Mouse (Mus musculus) right cerebral cortex, adult 2 months (tissue): ENCODE measurements at regions not wholly inside any gene's neighbourhood (a gene's known extent, or its start where the extent isn't known, plus 50 kb on each side); places are given as distances from the start of the nearest gene placed in this dataset.

Experiments
- DNase-seq, 2 experiments: peaks; one replicate each; pipeline ENCODE4 v3.0.0; 2021 to 2022; ENCODE audit warnings: low spot score in 2 of 2

DNA sequence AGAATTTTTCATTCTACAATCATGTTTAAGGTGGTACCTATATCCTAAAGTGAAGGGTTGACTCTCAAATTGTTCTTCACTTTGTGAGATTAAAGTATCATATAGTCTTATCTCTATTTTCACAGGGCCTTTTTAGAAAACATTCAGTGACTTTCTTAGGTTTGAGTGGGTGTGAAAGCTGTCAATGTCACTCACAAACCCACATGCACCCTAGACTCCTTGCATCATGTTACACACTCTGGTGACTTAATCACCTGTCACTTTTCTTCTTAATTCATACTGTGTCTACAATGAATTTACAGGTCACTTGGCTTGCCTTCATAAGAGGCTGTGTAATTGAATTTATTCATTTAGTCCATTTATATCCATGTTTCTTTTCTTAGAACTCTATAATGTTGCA lies 1026.8 kb upstream of the Alcam start:
- no peak for DNase-seq

- DNase-seq = no peak
These were observed 985.6 kb upstream of the Alcam start for GRCm38 (mm10) chr16:53439511-53439910.

- DNase-seq = no peak
These were observed 964.5 kb upstream of the Alcam start for GRCm38 (mm10) chr16:53418416-53418815.

DNA sequence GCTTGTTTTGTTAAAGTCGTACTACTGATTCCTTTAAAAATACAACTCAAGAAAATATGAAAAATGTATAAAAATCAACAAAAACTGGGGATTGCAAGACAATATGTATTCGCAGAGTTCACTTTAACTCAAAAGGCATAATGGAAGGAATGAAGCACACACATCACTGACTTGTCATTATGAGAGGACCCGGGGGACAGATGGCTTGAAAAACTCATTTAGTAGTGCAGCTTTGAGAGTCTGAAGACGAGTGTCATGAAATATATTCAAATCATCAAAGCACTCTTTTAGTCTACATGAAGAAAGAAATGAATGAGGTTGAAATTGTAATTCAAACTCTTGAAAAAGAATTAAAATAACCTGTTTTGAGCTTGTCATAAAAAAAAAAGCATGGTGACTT lies 931.3 kb upstream of the Alcam start:
- no peak for DNase-seq

DNA sequence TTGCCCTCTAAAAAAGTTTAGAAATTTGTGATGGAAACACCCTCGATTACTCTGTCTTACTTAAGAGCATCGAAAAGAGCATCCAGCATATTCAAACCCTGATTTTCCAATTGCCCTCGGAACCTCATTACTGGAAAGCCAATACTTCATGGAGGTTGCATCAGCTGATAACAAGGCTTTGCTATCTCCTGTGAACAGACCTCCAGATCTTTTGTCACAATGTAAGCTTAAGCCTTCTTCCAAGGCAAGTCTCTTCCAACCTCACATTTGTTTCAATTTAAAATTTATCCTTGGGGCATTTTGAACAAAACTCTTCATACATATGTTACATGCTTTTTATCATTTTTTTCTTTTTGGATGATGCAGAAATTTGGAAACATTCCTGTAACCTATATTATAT lies 888.3 kb upstream of the Alcam start:
- no peak for DNase-seq

GRCm38 (mm10) chr16:53326353-53326752 lies 872.5 kb upstream of the Alcam start:
- no peak for DNase-seq

DNA sequence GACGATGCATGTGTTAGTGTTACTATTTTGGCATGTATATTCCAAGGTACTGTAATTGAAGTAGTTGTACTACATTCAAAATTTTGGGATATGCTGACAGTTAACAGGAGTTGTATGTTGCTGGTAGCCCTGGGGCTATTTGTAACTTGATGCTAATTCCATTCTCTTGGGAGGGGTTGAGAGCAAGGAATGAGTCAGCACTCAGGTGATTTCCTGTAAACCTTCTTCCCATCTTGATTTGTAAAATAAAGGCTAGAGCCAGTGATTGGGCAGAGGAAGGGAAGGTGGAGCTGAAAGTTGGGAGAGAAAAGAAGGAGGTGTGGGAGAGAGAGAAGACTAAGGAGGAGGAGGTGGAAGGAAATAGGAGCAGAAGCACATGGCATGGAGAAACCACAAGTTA lies 838.2 kb upstream of the Alcam start:
- DNase-seq = no peak

DNA sequence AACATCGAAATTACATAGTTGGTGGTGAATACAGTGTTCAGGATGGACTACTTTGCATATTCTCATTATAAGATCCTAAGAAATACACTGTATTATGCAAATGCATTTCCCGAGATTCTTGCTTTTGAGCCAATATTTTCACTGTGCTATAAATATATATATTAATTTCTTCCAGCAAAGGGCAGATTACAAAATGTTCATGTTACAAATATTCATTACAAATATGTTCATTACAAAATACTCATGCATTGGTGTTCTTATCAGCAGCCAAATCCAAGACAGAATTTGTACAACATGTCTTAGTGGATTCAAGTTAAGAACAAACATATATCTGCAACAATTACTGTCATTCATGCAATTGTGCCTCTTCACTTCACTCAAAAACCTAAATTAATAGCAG lies 828.1 kb upstream of the Alcam start:
- DNase-seq = no peak

DNA sequence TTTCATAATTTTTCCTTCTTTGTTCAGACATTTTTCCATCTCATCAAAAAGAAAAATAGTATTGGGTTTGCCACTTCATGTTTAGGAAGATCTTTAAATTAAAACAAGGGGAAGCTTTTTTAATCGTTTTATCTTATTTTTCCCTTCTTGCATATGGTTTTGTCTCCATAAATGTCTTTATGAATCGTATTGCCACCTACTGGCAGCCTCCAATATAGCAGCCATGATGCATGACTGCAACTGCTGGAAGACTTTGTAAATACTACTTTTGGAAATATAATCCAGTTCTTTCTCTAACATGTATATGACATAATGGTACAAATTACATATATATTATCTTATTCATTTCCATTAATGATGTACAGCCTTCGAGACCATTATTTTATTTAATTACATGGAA lies 812.2 kb upstream of the Alcam start:
- peak; percentile 82 to 84 for DNase-seq

- no peak for DNase-seq
These were observed 791.5 kb upstream of the Alcam start for GRCm38 (mm10) chr16:53245365-53245764.

GRCm38 (mm10) chr16:53242126-53242537 lies 788.3 kb upstream of the Alcam start:
- no peak for DNase-seq

GRCm38 (mm10) chr16:53218886-53219285 lies 765.0 kb upstream of the Alcam start:
- DNase-seq = peak; percentile 17 to 47

DNA sequence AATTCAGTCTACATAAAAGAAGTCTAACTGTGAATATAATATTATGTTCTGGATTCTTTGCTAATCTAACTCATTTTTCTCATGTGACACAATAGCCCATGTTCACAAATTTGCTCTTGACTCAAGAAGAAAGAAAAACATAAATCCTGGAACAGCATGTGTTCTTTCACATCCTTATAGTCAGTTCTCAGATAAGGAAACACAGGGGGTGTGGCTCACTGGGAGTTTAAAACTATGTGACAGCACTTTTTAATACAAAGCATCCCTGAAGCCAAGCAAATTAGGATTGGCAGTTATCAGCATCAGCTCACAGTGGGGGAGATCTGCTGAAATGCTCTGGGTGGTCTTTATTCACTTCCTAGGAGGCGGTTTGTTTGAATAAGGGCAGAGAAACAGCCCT lies 747.6 kb upstream of the Alcam start:
- DNase-seq = no peak

- no peak for DNase-seq
These were observed 732.6 kb upstream of the Alcam start for GRCm38 (mm10) chr16:53186444-53186843.

GRCm38 (mm10) chr16:53156352-53156751 lies 702.5 kb upstream of the Alcam start:
- DNase-seq = no peak

DNA sequence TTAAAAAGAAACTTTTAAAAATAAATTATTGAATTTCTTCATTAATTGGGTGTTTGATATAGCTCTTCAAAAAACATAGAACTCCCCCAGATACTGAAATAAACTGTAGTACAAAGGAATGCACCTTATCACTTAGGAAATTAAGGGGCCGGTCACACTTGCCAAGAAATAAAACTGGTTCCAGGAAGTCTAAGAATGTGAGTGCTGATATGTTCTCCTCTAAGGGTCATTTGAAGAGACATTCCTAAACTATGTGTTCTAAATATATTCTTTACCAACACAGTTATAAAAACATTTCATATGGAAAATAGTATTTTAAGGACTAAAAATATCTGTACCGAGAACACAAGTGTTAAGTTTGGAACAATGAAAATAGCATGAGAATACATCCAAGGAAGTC lies 676.8 kb upstream of the Alcam start:
- DNase-seq = no peak

GRCm38 (mm10) chr16:53108726-53109125 lies 654.9 kb upstream of the Alcam start:
- DNase-seq = no peak

- no peak for DNase-seq
These were observed 641.6 kb upstream of the Alcam start for GRCm38 (mm10) chr16:53095396-53095929.

- DNase-seq = peak in 1 of 2 experiments; percentile 2
These were observed 620.1 kb upstream of the Alcam start for GRCm38 (mm10) chr16:53073856-53074568.

- no peak for DNase-seq
These were observed 618.2 kb upstream of the Alcam start for GRCm38 (mm10) chr16:53071887-53072682.

GRCm38 (mm10) chr16:53064151-53064550 lies 610.3 kb upstream of the Alcam start:
- no peak for DNase-seq

- DNase-seq = no peak
These were observed 609.2 kb upstream of the Alcam start for GRCm38 (mm10) chr16:53063061-53063460.

DNA sequence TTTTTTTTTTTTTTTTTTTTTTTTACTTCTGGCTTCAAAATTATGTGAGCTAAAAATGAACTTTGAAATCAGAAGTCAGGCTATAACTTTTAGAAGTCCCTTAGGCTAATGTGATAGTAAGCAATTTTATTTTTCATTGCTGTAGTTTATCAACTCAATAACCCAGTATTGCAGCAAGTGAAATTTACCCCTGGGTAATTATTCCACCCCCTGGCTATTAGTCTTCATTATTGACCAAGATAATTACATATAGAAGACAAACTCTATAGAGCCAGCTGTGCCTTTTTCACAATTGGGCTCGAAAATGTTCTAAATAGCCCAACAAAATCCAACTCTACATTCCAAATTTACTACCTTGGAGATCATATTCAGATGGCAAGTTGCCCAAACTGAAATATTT lies 572.2 kb upstream of the Alcam start:
- no peak for DNase-seq
